Mouse (Mus musculus): ENCODE results near the gene Ccdc142.

The Ccdc142 gene

DNA sequence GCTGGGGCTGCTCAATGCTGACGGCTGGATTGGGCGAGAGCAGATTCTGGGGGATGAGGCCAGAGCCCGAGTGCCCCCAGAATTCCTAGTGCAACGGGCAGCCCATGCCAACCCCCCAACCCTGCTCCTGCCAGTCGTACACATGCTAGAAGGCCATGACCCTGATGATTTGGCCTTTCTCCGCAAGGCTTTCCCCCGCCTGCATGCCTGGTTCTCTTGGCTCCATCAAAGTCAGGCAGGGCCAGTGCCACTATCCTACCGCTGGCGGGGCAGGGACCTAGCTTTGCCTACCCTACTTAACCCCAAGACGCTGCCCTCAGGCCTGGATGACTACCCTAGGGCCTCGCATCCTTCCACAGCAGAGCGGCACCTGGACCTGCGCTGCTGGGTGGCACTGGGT, 16.2 kb downstream of the Ccdc142 start:
- no peak for DNase-seq (ENCODE audit: low read depth, low spot score)

GRCm38 (mm10) chr6:83118369-83118768, 17.0 kb downstream of the Ccdc142 start:
- no peak for DNase-seq (ENCODE audit: low read depth, low spot score)

GRCm38 (mm10) chr6:83118825-83119733, 17.7 kb downstream of the Ccdc142 start:
- DNase-seq (ENCODE audit: low read depth, low spot score), result no peak

DNA sequence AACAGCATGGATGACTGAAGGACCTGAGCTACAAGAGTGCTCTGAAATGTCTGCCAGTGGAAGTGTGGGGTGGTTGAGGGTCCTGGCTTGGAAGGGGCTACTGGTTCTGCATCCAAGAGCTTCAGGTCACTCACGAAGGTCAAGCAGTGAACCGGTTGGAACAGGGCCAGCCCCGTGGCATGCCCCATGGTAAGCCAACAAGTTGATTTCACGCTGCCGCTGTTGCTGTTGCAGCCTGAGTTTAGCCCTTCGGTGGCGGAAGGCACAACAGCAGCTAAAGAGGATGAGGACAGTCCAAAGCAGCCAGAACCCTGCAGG, 18.3 kb downstream of the Ccdc142 start:
- DNase-seq (ENCODE audit: low read depth, low spot score), result no peak

DNA sequence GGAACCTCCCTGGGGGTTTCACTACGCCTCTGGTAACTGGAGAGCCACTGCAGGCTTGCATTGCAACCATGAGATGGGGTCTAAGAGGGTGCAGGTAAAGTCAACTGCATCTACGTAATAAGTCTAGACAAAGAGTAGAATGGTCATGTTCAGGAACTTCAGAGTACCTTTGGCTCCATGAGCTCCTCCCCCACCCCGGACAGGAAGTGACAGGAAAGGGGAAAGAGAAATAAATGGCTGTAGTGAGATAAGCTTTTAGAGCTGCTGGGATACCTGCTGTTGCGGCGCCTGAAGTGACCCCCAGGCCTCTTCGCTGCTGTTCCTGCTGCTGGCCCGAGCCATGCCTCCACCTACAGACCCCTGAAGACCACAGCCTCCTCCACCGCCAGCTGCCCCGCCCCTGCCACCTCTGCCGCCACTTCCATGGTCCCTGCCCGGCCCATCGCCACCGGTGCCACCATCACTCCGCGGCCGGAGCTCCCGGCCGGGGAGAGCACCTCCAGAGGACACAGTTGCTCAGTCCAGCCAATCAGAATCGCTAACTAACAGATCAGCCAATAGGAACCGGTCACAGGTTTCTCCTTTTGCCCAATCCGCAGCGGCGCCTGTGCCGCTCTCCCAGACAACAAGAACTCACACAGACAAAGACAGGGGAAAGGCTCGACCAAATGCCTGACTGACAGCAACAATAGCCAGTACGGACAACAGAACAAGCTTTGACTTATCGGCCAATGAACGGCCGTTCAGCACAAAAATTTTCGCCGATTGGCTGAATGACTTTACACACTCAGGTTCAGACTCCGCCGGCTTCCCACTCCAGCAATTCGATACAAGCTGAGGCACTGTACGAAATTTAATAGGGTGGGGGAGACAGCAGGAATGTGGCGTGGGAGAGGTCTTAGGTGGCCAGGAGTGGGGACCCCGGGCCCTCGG, 19.8 kb downstream of the Ccdc142 start, which contains the start of gene Wbp1:
Gene Wbp1, minus strand, starts transcription at position 630 of the 933 bp plus-strand sequence.
- DNase-seq (ENCODE audit: low read depth, low spot score), result peak; percentile 100

- no peak for DNase-seq (ENCODE audit: low read depth, low spot score)
Observed at GRCm38 (mm10) chr6:83121863-83122710, 20.7 kb downstream of the Ccdc142 start.

DNA sequence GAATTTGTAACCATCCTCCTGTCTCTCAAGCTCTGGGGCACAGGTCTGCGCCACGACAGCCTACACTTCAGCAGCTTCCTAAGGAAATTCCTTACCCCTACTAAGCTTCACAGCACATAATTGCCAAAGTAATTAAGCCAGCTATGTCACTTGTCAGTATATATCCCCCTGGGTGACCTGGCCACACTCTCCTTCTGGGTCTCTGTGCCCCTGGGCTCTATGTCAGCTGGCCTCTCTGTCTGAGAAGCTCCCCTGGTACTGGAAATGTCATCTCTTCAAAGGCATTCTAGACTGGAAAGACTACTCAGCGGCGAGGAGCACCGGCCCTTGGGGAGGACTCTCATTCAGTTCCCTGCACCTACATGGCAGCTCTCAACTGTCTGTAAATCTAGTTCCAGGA, 21.6 kb downstream of the Ccdc142 start:
- no peak for DNase-seq (ENCODE audit: low read depth, low spot score)

DNA sequence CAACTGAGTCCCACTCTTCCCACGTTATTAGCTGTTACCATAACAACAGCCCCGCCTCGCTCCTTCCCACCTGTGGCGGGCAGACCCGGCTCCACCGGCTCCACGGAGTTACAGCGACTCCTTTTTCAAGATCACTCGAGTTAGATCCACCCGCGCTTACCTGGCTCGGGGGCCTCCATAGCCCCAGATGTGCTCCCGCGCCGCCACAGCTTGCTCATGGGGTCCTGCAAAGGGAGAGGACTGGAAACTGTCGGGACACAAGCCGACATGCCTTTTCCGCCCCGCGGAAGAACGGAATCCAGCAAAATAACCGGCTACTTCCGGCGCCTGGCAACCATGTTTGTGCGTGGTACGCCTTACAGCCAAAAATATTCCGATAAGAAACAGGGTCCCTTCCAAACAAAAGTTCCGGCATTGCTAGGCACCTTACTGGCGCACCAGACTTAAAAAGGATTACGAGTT, 23.5 kb downstream of the Ccdc142 start:
- peak; percentile 99 for DNase-seq (ENCODE audit: low read depth, low spot score)

GRCm38 (mm10) chr6:83125331-83125730, 23.9 kb downstream of the Ccdc142 start, which contains the start of gene Ino80b:
TSS of gene Ino80b (minus strand) at chr6:83125431.
- DNase-seq (ENCODE audit: low read depth, low spot score), result no peak

DNA sequence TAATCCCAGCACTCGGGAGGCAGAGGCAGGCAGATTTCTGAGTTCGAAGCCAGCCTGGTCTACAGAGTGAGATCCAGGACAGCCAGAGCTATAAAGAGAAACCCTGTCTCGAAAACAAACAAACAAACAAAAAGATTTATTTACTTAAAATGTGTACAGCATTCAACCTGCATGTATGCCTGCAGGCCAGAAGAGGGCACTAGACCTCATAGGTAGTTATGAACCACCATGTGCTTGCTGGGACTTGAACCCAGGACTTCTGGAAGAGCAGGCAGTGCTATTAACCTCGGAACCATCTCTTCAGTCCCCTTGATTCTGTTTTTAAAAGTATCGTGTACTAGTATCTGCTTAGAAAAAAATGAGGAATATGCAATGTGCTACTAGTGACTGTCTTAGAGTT, 26.0 kb downstream of the Ccdc142 start:
- no peak for DNase-seq (ENCODE audit: low read depth, low spot score)

DNA sequence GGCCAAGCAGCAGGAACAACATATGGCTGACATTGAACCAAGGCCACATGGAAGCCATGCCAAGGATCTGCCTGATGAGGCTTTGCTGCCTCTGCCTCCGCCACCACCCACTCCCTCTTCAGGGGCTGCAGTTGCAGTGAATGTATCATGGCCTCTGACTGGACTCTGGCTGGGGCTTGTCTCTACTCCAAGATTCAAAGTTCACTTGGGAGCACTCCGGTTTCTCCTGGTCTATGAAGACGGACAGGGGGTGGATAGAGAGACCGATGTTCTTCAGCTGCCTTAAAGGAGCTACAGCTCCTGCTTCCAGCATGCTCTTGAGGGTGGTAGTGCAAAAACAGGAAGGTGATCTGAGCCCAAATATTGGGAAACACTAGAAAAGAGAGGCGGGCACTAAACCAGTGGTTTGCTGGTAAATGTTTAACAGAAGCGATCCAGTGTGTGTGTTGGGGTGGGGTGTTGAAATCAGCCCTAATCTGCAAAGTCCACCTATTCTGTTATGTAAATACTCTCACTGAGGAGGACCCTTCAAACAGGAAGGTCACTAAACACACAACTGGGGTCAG, 30.2 kb downstream of the Ccdc142 start:
- no peak for DNase-seq (ENCODE audit: low read depth, low spot score)

DNA sequence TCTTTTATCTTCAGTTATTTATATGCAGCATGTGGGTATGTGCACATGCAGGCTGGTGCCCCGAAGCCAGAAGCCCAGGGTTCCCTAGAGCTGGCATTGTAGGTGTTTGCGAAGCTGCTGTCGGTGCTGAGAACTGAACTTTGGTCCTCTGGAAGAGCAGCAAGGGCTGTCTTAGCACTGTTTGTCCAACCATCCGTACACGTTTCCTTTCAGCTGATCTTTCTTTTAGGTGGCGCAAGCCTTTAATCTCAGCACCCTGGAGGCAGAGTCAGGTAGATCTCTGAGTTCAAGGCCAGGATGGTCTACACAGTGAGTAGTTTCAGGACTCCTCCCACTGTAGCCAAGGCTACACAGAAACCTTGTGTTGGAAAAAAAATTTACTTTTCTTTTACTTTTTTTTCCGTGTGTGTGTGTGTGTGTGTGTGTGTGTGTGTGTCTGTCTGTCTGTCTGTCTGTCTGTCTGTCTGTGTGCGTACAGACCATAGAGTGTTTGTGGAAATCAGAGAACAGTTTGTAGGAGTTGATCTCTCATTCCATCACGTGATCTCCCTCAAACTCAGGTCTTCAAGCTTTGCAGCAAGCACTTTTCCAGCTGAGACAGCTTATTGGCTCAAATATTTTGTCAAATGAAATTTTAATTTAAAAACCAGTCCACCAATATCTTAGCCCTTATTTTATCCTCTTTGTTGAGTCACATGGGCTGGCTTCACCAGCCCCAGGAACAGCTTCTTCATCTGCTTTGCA, 30.9 kb downstream of the Ccdc142 start:
- DNase-seq (ENCODE audit: low read depth, low spot score), result no peak

- DNase-seq (ENCODE audit: low read depth, low spot score), result no peak
Observed at GRCm38 (mm10) chr6:83134226-83134625, 32.8 kb downstream of the Ccdc142 start.

DNA sequence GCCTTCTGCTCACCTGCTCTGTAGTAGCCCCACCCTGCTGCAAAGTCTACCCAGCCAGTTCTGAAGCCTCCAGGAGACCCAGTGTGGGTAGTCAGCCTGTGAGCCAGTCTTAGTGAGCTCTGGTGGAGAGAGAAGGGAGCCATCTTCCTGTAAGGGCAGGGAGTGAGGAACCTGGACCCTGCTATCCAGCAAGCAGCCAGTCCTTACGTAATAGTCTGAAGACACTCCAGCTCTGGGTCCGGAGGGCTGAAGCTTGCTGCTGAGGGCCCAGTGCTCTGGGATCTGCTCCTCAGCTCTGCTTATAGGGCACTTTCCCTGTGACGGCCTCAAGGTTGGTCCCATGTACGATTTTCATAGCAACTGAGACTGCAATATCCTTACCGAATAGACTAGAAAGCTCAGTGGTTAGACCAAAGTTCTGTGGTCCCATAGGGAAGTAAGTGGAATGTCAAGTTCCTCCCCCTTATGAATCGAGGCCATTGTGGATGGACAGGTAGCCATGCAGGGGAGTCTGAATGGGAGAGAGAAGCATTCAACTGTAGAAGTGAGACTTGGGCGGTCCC, 33.6 kb downstream of the Ccdc142 start, which contains the start of gene Rtkn:
Gene Rtkn, plus strand, starts transcription at position 513 of the 563 bp plus-strand sequence.
- no peak for DNase-seq (ENCODE audit: low read depth, low spot score)

DNA sequence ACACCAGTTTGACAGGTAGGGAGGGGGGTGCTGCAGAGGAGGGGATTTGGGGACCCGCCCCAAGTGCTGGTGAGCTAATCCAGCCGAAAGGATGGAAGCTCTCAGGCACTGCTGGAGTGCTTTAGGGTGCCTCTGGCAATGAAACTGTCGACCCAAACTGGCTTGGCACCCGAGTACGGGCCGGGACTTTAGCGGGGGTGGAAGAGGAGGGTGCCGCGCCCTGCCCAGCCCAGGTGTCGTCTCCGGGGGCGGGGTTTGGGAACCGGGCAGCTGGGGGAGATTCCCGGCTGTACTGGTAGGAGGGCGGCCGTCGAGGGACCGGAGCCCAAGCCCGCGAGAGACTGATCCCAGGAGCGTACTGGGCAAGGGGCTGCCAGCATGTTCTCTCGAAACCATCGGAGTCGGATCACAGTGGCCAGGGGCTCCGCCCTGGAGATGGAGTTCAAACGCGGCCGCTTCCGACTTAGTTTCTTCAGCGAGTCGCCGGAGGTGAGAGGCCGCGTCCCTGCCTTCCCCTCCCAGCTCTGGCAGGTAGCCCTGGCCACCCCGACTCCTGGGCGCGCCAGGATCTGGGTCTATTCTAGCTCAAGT, 34.3 kb downstream of the Ccdc142 start:
- no peak for DNase-seq (ENCODE audit: low read depth, low spot score)

DNA sequence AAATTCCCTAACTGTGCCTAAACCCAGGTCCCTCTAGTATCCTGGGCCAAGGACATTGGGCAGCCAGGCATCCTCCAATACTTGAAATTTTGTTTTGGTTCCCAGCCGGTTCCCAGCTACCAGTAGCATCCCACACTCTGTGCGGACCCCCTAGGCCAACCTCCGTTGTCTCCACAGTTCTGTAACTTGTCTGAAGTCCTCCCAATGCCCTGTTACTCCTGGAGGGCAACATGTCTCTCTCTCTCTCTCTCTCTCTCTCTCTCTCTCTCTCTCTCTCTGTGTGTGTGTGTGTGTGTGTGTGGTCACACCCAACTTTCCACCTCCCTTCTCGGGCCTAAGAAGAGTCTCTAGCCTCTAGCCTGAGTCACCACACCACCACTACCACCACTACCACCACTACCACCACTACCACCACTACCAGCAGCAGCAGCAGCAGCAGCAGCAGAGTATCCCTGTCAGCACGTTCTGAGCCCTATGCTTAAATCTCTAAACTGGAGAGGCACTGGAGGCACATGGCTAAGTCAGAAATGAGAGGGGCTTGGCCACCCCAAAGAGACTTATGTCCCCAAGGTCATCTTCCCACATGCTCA, 35.0 kb downstream of the Ccdc142 start:
- DNase-seq (ENCODE audit: low read depth, low spot score), result no peak

DNA sequence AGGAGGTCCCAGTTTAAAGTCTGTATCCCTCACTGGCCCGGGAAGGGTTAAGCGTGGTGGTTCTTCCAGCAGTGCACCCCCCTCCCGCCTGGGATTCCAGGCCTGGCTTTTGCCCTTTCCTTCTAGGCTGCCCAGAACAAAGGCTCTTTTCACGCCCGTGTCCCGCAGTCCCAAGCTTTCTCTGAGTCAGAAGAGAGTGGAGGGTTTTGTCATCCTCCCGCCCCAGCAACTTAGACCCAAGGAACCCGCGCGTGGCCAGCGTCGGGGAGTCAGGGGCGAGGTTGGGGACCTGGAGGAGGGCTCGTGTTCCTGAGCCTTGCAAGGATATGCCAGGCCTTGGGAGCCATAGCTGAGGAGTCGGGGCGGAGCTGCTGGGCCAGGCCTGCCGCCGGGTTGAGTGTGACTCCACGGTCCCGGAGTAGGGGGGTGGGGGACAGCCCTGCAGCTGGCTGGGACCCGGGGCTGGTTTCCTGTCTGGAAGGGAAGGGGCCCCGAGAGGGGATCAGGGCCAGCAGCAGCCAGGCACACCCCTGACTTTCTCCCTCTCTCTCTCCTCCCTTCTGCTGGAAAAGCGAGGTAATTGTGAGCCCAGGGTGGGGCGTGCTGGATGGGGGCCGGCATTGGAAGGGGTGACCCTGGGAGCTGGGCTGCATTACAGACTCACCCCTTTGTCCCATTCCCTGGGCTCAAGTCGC, 35.6 kb downstream of the Ccdc142 start:
- DNase-seq (ENCODE audit: low read depth, low spot score), result peak; percentile 85

DNA sequence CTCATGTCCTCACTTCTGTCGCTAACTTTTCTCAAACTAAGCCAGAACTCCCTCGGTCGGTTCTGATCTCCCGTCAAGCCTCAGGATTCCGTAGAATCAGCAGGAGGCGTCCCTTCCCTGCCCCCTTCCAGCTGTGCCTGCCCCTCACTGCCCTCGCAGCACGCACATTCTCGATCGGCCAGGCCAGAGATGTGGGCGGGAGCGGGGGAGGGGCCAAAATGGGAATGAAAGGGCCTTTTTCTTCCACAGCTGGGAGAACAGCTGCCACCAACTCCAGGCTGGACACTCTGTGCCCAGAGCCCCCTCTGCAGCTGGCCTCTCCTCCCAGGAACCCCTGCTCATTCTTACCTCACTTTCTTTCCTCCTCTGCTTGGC, 36.2 kb downstream of the Ccdc142 start:
- peak; percentile 92 for DNase-seq (ENCODE audit: low read depth, low spot score)

DNA sequence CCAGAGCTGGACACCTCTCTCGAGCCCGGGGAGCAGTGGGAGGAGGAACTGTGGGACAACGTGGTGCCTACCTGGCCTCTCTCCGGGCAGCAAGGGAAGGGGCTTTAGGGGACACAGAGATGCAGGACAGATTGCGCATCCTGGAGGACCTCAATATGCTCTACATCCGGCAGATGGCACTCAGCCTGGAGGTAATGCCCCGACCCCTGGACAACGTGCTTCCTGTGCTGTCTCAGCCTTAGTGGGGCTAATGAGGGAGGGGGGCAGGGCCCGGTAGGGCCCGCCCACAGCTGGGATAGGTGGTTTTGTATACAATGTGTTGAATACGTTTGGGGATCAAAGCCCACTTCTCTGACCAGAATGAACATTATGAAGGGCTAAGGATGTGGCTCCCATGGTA, 36.7 kb downstream of the Ccdc142 start:
- no peak for DNase-seq (ENCODE audit: low read depth, low spot score)

Data from brain, adult 2 months (tissue).